Mouse (Mus musculus): ENCODE measurements at regions not wholly inside any gene's neighbourhood (a gene's known extent, or its start where the extent isn't known, plus 50 kb on each side); places are given as distances from the start of the nearest gene placed in this dataset.

DNA sequence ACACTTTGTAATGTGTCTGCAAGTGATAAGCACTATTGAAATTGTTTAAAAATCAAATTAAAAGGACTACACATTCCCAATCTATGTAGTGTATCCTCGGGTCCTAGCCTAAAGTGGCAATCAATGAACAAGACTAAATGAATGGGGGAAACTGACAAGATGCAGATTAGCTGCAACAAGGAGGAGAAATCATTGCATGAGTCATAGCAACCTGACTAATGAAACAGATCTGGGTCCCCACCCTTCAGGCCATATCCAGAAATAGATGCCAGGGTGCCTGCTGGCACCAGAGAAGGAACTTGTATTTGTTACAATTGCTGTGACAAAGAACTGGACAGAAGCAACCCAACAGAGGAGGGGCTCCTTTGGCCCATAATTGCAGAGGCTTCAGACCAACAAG is 148.4 kb downstream of the Klf6 start:
- DNase-seq (ENCODE audit: low read depth, low spot score), result no peak
- Histone ChIP-seq H3K27me3 (ENCODE audit: control insufficient read depth, insufficient read depth, low read length, poor library complexity, severe bottlenecking) (no peaks in the 10 kb centered on the region), H3K36me3 (ENCODE audit: control insufficient read depth, insufficient read depth, low read length, poor library complexity, severe bottlenecking) (no peaks in the 10 kb centered on the region)

DNA sequence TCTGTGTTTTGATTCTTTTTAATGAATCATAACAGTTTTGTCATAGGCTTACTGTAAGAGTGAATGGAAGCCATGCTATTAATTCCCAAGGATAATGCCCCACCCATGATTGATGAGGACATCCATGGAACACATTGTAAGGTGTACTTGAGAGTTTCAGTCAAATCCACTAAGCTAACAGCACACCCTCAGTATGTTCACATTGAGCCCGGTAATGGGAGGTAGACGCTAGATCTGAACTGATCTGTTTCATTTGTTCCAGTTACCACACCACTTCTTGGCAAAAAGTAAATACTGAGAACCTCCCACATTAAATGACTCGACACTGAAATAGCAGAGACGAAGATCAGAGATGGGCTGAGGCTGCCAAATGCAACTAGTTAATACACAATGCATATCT is 165.9 kb downstream of the Klf6 start:
- no peaks in the 10 kb centered on the region for H3K27me3 ChIP-seq (ENCODE audit: control insufficient read depth, insufficient read depth, low read length, poor library complexity, severe bottlenecking)
- DNase-seq (ENCODE audit: low read depth, low spot score), result no peak

DNA sequence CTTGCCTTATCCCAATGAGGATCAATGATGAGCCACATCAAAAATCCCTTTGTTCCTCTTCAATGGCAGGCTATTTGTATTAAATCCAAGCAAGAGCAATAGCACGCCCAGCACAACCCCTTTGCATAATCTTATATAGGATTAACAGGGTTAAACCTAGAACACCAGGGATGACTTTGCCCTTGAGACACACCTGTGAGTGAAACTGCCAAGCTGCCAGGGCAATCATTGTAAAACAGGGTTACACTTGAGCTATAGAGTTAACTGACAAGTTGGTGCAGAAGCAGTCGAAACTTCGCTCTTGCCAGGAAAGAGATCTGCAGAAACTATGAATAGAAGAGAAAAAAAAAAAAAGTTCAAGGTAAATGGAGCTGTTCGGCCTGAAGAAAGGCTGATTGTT is 167.6 kb downstream of the Klf6 start:
- no peaks in the 10 kb centered on the region for H3K27me3 ChIP-seq (ENCODE audit: control insufficient read depth, insufficient read depth, low read length, poor library complexity, severe bottlenecking)
- no peaks in the 10 kb centered on the region for H3K36me3 ChIP-seq (ENCODE audit: control insufficient read depth, insufficient read depth, low read length, poor library complexity, severe bottlenecking)
- DNase-seq (ENCODE audit: low read depth, low spot score), result no peak

More for the DNA sequence above, 165.9 kb downstream of the Klf6 start:
- no peaks in the 10 kb centered on the region for H3K36me3 ChIP-seq (ENCODE audit: control insufficient read depth, insufficient read depth, low read length, poor library complexity, severe bottlenecking)

DNA sequence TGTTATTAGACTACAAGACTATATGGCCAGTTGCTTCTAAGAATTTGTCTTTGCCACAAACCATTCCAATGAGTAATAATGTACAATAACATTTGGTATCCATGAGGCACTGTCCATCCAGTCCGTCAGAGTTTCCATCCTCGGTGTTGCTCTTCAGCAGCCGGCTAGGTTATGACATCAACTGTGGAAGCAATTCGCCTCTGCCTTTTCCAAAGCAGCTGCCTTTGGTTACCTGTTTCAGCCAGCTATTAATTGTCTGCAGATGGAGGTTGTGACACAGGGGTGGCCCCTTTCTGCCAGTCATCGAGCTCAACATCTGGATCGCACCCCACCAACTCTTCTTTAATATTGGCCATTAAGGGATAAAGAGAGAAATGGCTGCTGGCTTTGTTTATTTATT is 168.2 kb downstream of the Klf6 start:
- H3K36me3 ChIP-seq (ENCODE audit: control insufficient read depth, insufficient read depth, low read length, poor library complexity, severe bottlenecking), result no peaks in the 10 kb centered on the region
- no peak for DNase-seq (ENCODE audit: low read depth, low spot score)
- H3K27me3 ChIP-seq (ENCODE audit: control insufficient read depth, insufficient read depth, low read length, poor library complexity, severe bottlenecking), result no peaks in the 10 kb centered on the region

GRCm38 (mm10) chr13:6030128-6030527 is 168.8 kb downstream of the Klf6 start:
- DNase-seq (ENCODE audit: low read depth, low spot score), result no peak
- Histone ChIP-seq H3K27me3 (ENCODE audit: control insufficient read depth, insufficient read depth, low read length, poor library complexity, severe bottlenecking) (no peaks in the 10 kb centered on the region), H3K36me3 (ENCODE audit: control insufficient read depth, insufficient read depth, low read length, poor library complexity, severe bottlenecking) (no peaks in the 10 kb centered on the region)

- no peak for DNase-seq (ENCODE audit: low read depth, low spot score)
- Histone ChIP-seq H3K27me3 (ENCODE audit: control insufficient read depth, insufficient read depth, low read length, poor library complexity, severe bottlenecking) (no peaks in the 10 kb centered on the region; the same call in 1 of the 2 replicates), H3K36me3 (ENCODE audit: control insufficient read depth, insufficient read depth, low read length, poor library complexity, severe bottlenecking) (no peaks in the 10 kb centered on the region)
Observed at GRCm38 (mm10) chr13:6040132-6040531, 178.8 kb downstream of the Klf6 start.

DNA sequence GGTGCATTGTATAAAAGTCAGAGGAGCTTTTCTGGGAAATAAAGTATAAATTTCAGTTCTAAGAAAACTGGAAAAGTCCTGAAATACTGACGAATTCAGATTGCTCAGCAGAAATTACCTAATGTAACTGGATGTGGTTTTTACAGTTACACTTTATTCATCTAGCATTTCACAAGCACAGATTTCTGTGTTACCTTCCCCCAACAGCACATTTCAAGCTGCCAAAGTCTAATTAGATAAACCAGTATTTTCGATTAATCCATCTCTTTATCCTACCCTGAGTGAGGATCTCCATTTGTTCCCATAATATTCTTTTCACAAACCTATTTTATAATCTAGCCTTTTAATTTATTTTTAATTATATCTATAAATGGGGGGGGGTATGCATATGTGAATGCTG is 179.4 kb downstream of the Klf6 start:
- Histone ChIP-seq H3K27me3 (ENCODE audit: control insufficient read depth, insufficient read depth, low read length, poor library complexity, severe bottlenecking) (no peaks in the 10 kb centered on the region; the same call in 1 of the 2 replicates), H3K36me3 (ENCODE audit: control insufficient read depth, insufficient read depth, low read length, poor library complexity, severe bottlenecking) (no peaks in the 10 kb centered on the region)
- no peak for DNase-seq (ENCODE audit: low read depth, low spot score)

GRCm38 (mm10) chr13:6042495-6042894 is 181.2 kb downstream of the Klf6 start:
- no peak for DNase-seq (ENCODE audit: low read depth, low spot score)
- no peaks in the 10 kb centered on the region; the same call in 1 of the 2 replicates for H3K27me3 ChIP-seq (ENCODE audit: control insufficient read depth, insufficient read depth, low read length, poor library complexity, severe bottlenecking)
- H3K36me3 ChIP-seq (ENCODE audit: control insufficient read depth, insufficient read depth, low read length, poor library complexity, severe bottlenecking), result no peaks in the 10 kb centered on the region

DNA sequence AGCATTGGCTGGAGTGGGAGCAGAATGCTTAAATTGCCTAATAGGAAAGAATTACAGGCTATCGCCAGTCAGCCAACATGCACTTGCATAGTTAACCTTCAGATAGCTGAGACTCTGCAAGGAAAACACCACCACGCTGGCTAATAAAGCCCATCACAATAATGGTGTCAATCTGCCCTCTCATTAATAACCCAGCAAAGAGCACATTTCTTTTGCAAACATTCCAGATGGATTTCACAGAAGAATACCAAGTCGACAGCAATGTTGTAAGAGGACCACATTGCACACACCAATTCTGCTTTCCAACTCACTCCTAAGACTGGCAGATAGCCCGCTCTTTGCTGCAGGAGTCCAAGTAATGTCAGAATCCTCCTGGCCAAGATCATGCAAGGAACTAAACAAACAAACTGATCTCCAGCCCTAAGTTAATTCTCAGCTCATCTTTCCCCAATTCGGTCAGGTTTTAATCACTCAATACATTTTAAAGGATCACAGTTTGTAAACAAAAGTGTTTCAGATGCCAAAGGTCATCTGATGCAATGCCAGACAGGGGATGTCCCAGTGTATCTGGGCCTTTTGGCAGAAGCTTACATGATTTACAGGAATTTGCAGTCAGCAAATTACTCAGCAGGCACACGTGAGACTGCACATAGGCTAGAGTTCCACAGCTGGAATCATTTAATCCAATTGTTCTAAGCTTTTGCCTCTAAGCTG is 198.4 kb downstream of the Klf6 start:
- no peak for DNase-seq (ENCODE audit: low read depth, low spot score)
- Histone ChIP-seq H3K36me3 (ENCODE audit: control insufficient read depth, insufficient read depth, low read length, poor library complexity, severe bottlenecking) (no peaks in the 10 kb centered on the region), H3K27me3 (ENCODE audit: control insufficient read depth, insufficient read depth, low read length, poor library complexity, severe bottlenecking) (no peaks in the 10 kb centered on the region)

GRCm38 (mm10) chr13:6060229-6060845 is 199.1 kb downstream of the Klf6 start:
- Histone ChIP-seq H3K27me3 (ENCODE audit: control insufficient read depth, insufficient read depth, low read length, poor library complexity, severe bottlenecking) (no peaks in the 10 kb centered on the region), H3K36me3 (ENCODE audit: control insufficient read depth, insufficient read depth, low read length, poor library complexity, severe bottlenecking) (no peaks in the 10 kb centered on the region)
- no peak for DNase-seq (ENCODE audit: low read depth, low spot score)

DNA sequence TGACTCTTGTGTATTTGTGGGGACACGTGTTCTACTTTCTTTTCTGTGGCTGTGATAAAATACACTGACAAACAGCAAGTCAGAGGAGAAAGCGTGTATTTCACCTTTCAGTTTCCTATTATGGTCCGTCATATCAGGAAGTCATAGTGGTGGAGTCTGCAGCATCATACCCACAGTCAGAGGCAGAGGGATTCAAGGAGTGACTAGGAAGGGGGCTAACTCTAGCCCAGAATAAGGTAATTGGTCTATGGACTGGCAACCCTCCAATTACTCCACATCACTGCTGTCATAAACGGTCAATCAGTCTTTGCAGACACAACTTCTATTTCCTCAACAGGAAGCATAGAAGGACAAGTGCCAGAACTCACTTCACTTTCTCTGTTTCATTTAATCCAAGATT is 201.0 kb downstream of the Klf6 start:
- no peak for DNase-seq (ENCODE audit: low read depth, low spot score)
- Histone ChIP-seq H3K27me3 (ENCODE audit: control insufficient read depth, insufficient read depth, low read length, poor library complexity, severe bottlenecking) (no peaks in the 10 kb centered on the region), H3K36me3 (ENCODE audit: control insufficient read depth, insufficient read depth, low read length, poor library complexity, severe bottlenecking) (no peaks in the 10 kb centered on the region)

- H3K36me3 ChIP-seq (ENCODE audit: control insufficient read depth, insufficient read depth, low read length, poor library complexity, severe bottlenecking), result no peaks in the 10 kb centered on the region
- no peak for DNase-seq (ENCODE audit: low read depth, low spot score)
- H3K27me3 ChIP-seq (ENCODE audit: control insufficient read depth, insufficient read depth, low read length, poor library complexity, severe bottlenecking), result no peaks in the 10 kb centered on the region
Observed at GRCm38 (mm10) chr13:6062729-6063386, 201.6 kb downstream of the Klf6 start.

GRCm38 (mm10) chr13:6076978-6077825 is 215.9 kb downstream of the Klf6 start:
- H3K36me3 ChIP-seq (ENCODE audit: control insufficient read depth, insufficient read depth, low read length, poor library complexity, severe bottlenecking), result no peaks in the 10 kb centered on the region
- no peaks in the 10 kb centered on the region for H3K27me3 ChIP-seq (ENCODE audit: control insufficient read depth, insufficient read depth, low read length, poor library complexity, severe bottlenecking)
- no peak for DNase-seq (ENCODE audit: low read depth, low spot score)

DNA sequence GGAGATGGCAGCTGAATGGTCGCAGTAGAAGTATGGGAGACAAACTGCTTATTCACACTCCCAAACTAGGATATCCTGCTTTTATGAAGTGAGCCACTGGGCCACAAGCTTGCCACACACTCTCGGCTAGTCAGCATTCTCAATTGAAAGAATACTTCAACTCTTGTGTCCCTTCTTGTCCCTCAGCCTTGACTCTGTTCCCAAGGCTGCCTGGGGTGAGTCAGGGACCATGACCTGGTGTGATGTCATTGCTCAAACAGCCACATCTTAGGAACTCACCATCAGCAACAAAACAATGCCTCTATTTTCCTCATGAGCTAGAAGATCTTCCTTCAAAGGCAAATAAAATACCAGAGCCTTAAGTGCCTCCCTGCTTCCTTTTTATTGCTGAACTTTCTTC is 224.6 kb downstream of the Klf6 start:
- no peak for DNase-seq (ENCODE audit: low read depth, low spot score)
- H3K36me3 ChIP-seq (ENCODE audit: control insufficient read depth, insufficient read depth, low read length, poor library complexity, severe bottlenecking), result no peaks in the 10 kb centered on the region
- no peaks in the 10 kb centered on the region for H3K27me3 ChIP-seq (ENCODE audit: control insufficient read depth, insufficient read depth, low read length, poor library complexity, severe bottlenecking)

Data from splenic B cell, adult 2 months (primary cell).